Comparison of ENCODE assay signal across 14 mouse cellular contexts in genomic region chrX:47328817-47329216, GRCm38 (mm10).
A peak's percentile ranks its signal among the peaks of the same experiment; 100 is the strongest.
DNase-seq lines count a peak whose midpoint lies in the region; ATAC-seq and TF ChIP-seq lines count a peak whose summit lies in the region.
"Had no signal": no experiment of that assay in that cellular context is flagged by ENCODE, and none has a peak within 500 bp of the region (broad histone marks: within the 10 kb centered on the region; RNA-seq: fewer than 3 reads in every experiment).

No protein-coding gene starts in this region.

- no peak overlapping the region for H3K27ac ChIP-seq in hindbrain, embryonic 14.5 days
- no peak overlapping the region for H3K27ac ChIP-seq in hindbrain, embryonic 13.5 days
- no peak overlapping the region for H3K27ac ChIP-seq in liver, adult 2 months (replicated peaks; ENCODE audit: insufficient read depth, low read depth, low read length)
- H3K27ac ChIP-seq in liver, embryonic 12.5 days: no peak overlapping the region
- H3K27ac ChIP-seq in embryonic facial prominence, embryonic 14.5 days (replicated peaks; ENCODE audit: low read depth, low read length): no peak overlapping the region
- H3K27ac ChIP-seq: limb, embryonic 13.5 days had no signal

- ATAC-seq in hindbrain, embryonic 14.5 days (ENCODE audit: low FRiP score): no peak
- no peak for ATAC-seq in hindbrain, embryonic 13.5 days (ENCODE audit: low FRiP score)
- no peak for ATAC-seq in liver, embryonic 12.5 days
- ATAC-seq in embryonic facial prominence, embryonic 14.5 days (ENCODE audit: low read depth): no peak

- no peak overlapping the region for H3K4me2 ChIP-seq in hindbrain, embryonic 14.5 days (replicated peaks)
- H3K4me2 ChIP-seq in hindbrain, embryonic 13.5 days: no peak overlapping the region
- H3K4me2 ChIP-seq in liver, embryonic 12.5 days: no peak overlapping the region
- H3K4me2 ChIP-seq in embryonic facial prominence, embryonic 14.5 days (ENCODE audit: low read depth, low read length): no peak overlapping the region
- H3K4me2 ChIP-seq: limb, embryonic 13.5 days had no signal

- H3K4me1 ChIP-seq in hindbrain, embryonic 14.5 days (replicated peaks; ENCODE audit: control insufficient read depth, insufficient read depth, low read length): no peaks in the 10 kb centered on the region
- H3K4me1 ChIP-seq in hindbrain, embryonic 13.5 days (replicated peaks): no peaks in the 10 kb centered on the region
- no peaks in the 10 kb centered on the region for H3K4me1 ChIP-seq in liver, adult 2 months (ENCODE audit: control insufficient read depth, insufficient read depth, low read length)
- no peaks in the 10 kb centered on the region for H3K4me1 ChIP-seq in liver, embryonic 12.5 days
- H3K4me1 ChIP-seq in embryonic facial prominence, embryonic 14.5 days (ENCODE audit: control insufficient read depth, insufficient read depth, low read length): no peaks in the 10 kb centered on the region
- H3K4me1 ChIP-seq: limb, embryonic 13.5 days had no signal

- H3K79me2 ChIP-seq in liver, adult 2 months (ENCODE audit: control insufficient read depth, insufficient read depth, low read length): no peaks in the 10 kb centered on the region

- no peak overlapping the region for H3K4me3 ChIP-seq in hindbrain, embryonic 14.5 days (replicated peaks; ENCODE audit: low read length)
- H3K4me3 ChIP-seq in hindbrain, embryonic 13.5 days: no peak overlapping the region
- H3K4me3 ChIP-seq in liver, adult 2 months (ENCODE audit: insufficient read depth, low read depth, low read length): no peak overlapping the region
- no peak overlapping the region for H3K4me3 ChIP-seq in liver, embryonic 12.5 days
- H3K4me3 ChIP-seq in embryonic facial prominence, embryonic 14.5 days (ENCODE audit: low read depth, low read length): no peak overlapping the region
- H3K4me3 ChIP-seq: limb, embryonic 13.5 days had no signal

- DNase-seq in hindbrain, embryonic 14.5 days (ENCODE audit: low spot score): peak; percentile 59
- DNase-seq in liver, adult 2 months (ENCODE audit: extremely low read depth, low read depth, low spot score): peak; percentile 1
- peak; percentile 20 for DNase-seq in NIH3T3 (ENCODE audit: low read depth)
- DNase-seq in embryonic facial prominence, embryonic 14.5 days (ENCODE audit: low spot score): peak; percentile 5
- DNase-seq in frontal cortex, postnatal 14 days (ENCODE audit: low spot score in 2 of 2): no peak
- DNase-seq: adrenal gland, postnatal 14 days; cerebellum, adult 9-11 months; gastrocnemius, postnatal 36 days; heart, postnatal 14 days; kidney, postnatal 4 days; thymus, adult 18-20 months had no signal

- no peak for TF ChIP-seq CTCF in liver, adult 2 months (IDR thresholded peaks at IDR 0.05; ENCODE audit: low read depth, low read length)

- H3K27me3 ChIP-seq in hindbrain, embryonic 14.5 days (ENCODE audit: control insufficient read depth, insufficient read depth, low read length): no peaks in the 10 kb centered on the region
- no peaks in the 10 kb centered on the region for H3K27me3 ChIP-seq in hindbrain, embryonic 13.5 days
- no peaks in the 10 kb centered on the region for H3K27me3 ChIP-seq in liver, adult 2 months (ENCODE audit: control insufficient read depth, insufficient read depth, low read length)
- no peaks in the 10 kb centered on the region for H3K27me3 ChIP-seq in liver, embryonic 12.5 days (replicated peaks)
- no peaks in the 10 kb centered on the region for H3K27me3 ChIP-seq in embryonic facial prominence, embryonic 14.5 days (replicated peaks; ENCODE audit: control insufficient read depth, insufficient read depth, low read length)
- H3K27me3 ChIP-seq: limb, embryonic 13.5 days had no signal

- no peak overlapping the region for H3K9ac ChIP-seq in hindbrain, embryonic 14.5 days
- H3K9ac ChIP-seq in hindbrain, embryonic 13.5 days: no peak overlapping the region
- H3K9ac ChIP-seq in liver, adult 2 months (ENCODE audit: low read depth, low read length): no peak overlapping the region
- H3K9ac ChIP-seq in liver, embryonic 12.5 days: no peak overlapping the region
- no peak overlapping the region for H3K9ac ChIP-seq in embryonic facial prominence, embryonic 14.5 days (ENCODE audit: low read depth, low read length)
- H3K9ac ChIP-seq: limb, embryonic 13.5 days had no signal

- no peak for TF ChIP-seq POLR2A in liver, adult 2 months (IDR thresholded peaks at IDR 0.05; ENCODE audit: extremely low read depth, insufficient read depth, low read length)

- H3K9me3 ChIP-seq in hindbrain, embryonic 14.5 days (ENCODE audit: control insufficient read depth, low read length): no peaks in the 10 kb centered on the region
- H3K9me3 ChIP-seq in hindbrain, embryonic 13.5 days: no peaks in the 10 kb centered on the region
- H3K9me3 ChIP-seq in liver, embryonic 12.5 days (replicated peaks): no peaks in the 10 kb centered on the region
- H3K9me3 ChIP-seq in embryonic facial prominence, embryonic 14.5 days (ENCODE audit: control insufficient read depth, low read length): no peaks in the 10 kb centered on the region
- H3K9me3 ChIP-seq: limb, embryonic 13.5 days had no signal

- no peaks in the 10 kb centered on the region for H3K36me3 ChIP-seq in hindbrain, embryonic 14.5 days (replicated peaks; ENCODE audit: control insufficient read depth, insufficient read depth)
- H3K36me3 ChIP-seq in hindbrain, embryonic 13.5 days: no peaks in the 10 kb centered on the region
- no peaks in the 10 kb centered on the region for H3K36me3 ChIP-seq in liver, adult 2 months (ENCODE audit: control insufficient read depth, insufficient read depth, low read length)
- H3K36me3 ChIP-seq in liver, embryonic 12.5 days: no peaks in the 10 kb centered on the region
- H3K36me3 ChIP-seq in embryonic facial prominence, embryonic 14.5 days (ENCODE audit: control insufficient read depth, insufficient read depth, low read length): no peaks in the 10 kb centered on the region
- H3K36me3 ChIP-seq: limb, embryonic 13.5 days had no signal

Comparison
In these comparisons a context has a peak if more than half of its experiments do, and no peak if none do; other contexts are left out.
1. DNase-seq: peak in hindbrain, embryonic 14.5 days (single experiment), liver, adult 2 months (single experiment), NIH3T3 (single experiment) and embryonic facial prominence, embryonic 14.5 days (single experiment); none in frontal cortex, postnatal 14 days (0 of 2).